Mouse (Mus musculus): ENCODE results near the gene Fbxo8. TPM values are rescaled to one million over a fixed set of nuclear protein-coding genes. Genes with fewer than 3 reads are reported as not detected.

The Fbxo8 gene
- polyA plus RNA-seq, 1 experiment from 2014 or later: 48.3 TPM

DNA sequence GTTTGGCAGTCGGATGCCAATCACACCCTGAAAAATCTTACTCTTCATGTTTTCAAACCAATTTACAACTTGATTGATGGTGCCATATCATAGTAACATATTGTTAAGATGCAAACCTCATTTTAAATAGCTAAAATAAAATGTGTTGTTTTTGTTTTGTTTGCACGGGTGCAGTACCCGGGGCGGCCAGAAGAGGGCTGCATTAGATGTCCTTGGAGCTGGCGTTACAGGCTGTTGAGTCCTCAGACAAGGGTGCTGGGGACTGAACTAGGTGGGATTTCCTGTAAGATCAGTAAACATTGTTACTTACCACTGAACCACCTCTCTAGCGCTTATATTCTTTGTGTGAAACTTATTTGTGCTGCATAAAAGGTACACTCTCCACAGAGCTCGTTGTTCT, 65.4 kb downstream of the Fbxo8 start:
- no peak overlapping the region for H3K4me2 ChIP-seq (ENCODE audit: low read depth, low read length)
- TF ChIP-seq CTCF (IDR thresholded peaks at IDR 0.05; ENCODE audit: low read depth) (peak; percentile 77), EP300 (IDR thresholded peaks at IDR 0.05; ENCODE audit: low read depth) (no peak)
- no peaks in the 10 kb centered on the region for H3K9me3 ChIP-seq (ENCODE audit: low read length)
- peak; percentile 59 for DNase-seq
- ATAC-seq: no peak
- no peaks in the 10 kb centered on the region for H3K36me3 ChIP-seq (replicated peaks; ENCODE audit: insufficient read depth, low read length)
- H3K4me1 ChIP-seq (ENCODE audit: insufficient read depth): no peaks in the 10 kb centered on the region
- H3K4me3 ChIP-seq (ENCODE audit: low read depth, low read length): no peak overlapping the region
- H3K27me3 ChIP-seq (ENCODE audit: insufficient read depth, low read length): peaks cover 20% of the 10 kb centered on the region
- WGBS (ENCODE audit: insufficient replicate concordance): 30% methylated on average over 7 of the region's 7 CpGs
- no peak overlapping the region for H3K27ac ChIP-seq (ENCODE audit: low read depth)
- H3K9ac ChIP-seq (replicated peaks): no peak overlapping the region

DNA sequence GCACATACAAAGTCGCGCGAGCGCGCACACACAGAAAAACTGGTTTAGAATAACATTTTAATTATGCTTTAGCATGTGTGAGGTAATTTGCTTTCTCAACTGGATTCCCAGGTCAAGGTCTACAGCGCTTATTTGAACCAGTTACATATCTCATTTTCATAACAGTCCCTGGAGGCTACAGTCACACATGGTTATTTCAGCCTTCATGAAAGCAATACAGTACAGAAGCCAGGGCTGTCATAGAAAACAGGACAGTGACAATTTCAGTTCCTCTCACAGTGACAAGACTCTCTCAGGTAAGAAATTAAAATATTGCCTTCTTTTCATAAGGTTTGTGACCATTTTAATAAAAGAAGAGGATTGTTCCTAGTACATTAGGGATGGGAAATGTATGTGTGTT, 66.4 kb downstream of the Fbxo8 start:
- Histone ChIP-seq H3K9ac (replicated peaks) (no peak overlapping the region), H3K36me3 (replicated peaks; ENCODE audit: insufficient read depth, low read length) (no peaks in the 10 kb centered on the region), H3K4me1 (ENCODE audit: insufficient read depth) (no peaks in the 10 kb centered on the region), H3K4me2 (ENCODE audit: low read depth, low read length) (no peak overlapping the region), H3K4me3 (ENCODE audit: low read depth, low read length) (no peak overlapping the region), H3K9me3 (ENCODE audit: low read length) (no peaks in the 10 kb centered on the region), H3K27ac (ENCODE audit: low read depth) (no peak overlapping the region), H3K27me3 (ENCODE audit: insufficient read depth, low read length) (peaks cover 25% of the 10 kb centered on the region)
- no peak for TF ChIP-seq EP300 (IDR thresholded peaks at IDR 0.05; ENCODE audit: low read depth)
- no peak for TF ChIP-seq CTCF (IDR thresholded peaks at IDR 0.05; ENCODE audit: low read depth)
- WGBS (ENCODE audit: insufficient replicate concordance): 94% methylated on average over 6 of the region's 6 CpGs
- DNase-seq (no peak), ATAC-seq (no peak)

DNA sequence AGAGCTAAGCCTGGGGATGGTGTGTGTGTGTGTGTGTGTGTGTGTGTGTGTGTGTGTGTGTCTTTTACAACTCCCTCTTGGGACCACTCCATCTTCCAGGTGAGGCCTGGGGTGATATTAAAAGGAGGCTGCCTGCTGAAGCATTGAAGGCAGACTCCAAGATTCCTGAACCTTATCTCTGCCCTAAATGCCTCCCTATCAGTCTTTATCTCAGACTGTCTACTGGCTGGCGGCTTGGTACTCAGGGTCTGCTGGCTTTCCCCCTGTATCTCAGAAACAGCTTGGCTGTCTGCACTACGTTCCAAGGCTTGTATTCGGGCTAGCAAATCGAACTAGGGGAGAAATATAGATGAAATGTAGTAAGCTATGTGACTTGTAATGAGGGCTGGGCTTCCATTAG, 68.2 kb downstream of the Fbxo8 start:
- WGBS (ENCODE audit: insufficient replicate concordance): 23% methylated on average over 4 of the region's 4 CpGs
- ATAC-seq: no peak

DNA sequence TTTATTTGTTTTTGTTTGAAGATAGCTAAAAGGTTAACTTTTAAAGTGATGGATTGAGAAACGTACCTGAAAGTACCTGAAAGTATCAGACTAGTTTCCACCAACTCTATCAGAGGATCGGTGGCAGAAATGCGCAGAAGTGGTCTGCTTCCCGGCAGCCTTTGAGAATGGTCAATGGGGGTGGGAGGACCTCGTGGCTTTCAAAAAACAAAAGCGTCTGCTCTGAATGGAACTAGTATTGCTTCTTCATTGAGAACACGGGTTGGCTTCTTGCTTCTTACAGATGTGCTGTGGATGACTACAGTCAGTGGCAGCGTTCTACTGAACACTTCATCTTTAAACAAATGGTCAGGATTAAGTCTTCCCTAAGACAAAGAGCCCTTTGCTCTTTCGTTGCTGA, 68.7 kb downstream of the Fbxo8 start:
- Histone ChIP-seq H3K4me2 (ENCODE audit: low read depth, low read length) (no peak overlapping the region), H3K4me3 (ENCODE audit: low read depth, low read length) (no peak overlapping the region), H3K9me3 (ENCODE audit: low read length) (no peaks in the 10 kb centered on the region), H3K4me1 (ENCODE audit: insufficient read depth) (no peaks in the 10 kb centered on the region; the same call in 1 of the 2 replicates), H3K27me3 (ENCODE audit: insufficient read depth, low read length) (peaks cover 41% of the 10 kb centered on the region), H3K9ac (replicated peaks) (no peak overlapping the region), H3K36me3 (replicated peaks; ENCODE audit: insufficient read depth, low read length) (no peaks in the 10 kb centered on the region), H3K27ac (ENCODE audit: low read depth) (no peak overlapping the region)
- WGBS (ENCODE audit: insufficient replicate concordance): 19% methylated on average over 9 of the region's 9 CpGs
- ATAC-seq (no peak), DNase-seq (no peak)
- TF ChIP-seq EP300 (IDR thresholded peaks at IDR 0.05; ENCODE audit: low read depth): no peak
- TF ChIP-seq CTCF (IDR thresholded peaks at IDR 0.05; ENCODE audit: low read depth): no peak

More for the DNA sequence above, 68.2 kb downstream of the Fbxo8 start:
- Histone ChIP-seq H3K27ac (ENCODE audit: low read depth) (no peak overlapping the region), H3K4me3 (ENCODE audit: low read depth, low read length) (no peak overlapping the region), H3K27me3 (ENCODE audit: insufficient read depth, low read length) (peaks cover 41% of the 10 kb centered on the region), H3K9me3 (ENCODE audit: low read length) (no peaks in the 10 kb centered on the region), H3K4me1 (ENCODE audit: insufficient read depth) (no peaks in the 10 kb centered on the region; the same call in 1 of the 2 replicates), H3K9ac (replicated peaks) (no peak overlapping the region), H3K4me2 (ENCODE audit: low read depth, low read length) (no peak overlapping the region), H3K36me3 (replicated peaks; ENCODE audit: insufficient read depth, low read length) (no peaks in the 10 kb centered on the region)
- DNase-seq: no peak
- TF ChIP-seq EP300 (IDR thresholded peaks at IDR 0.05; ENCODE audit: low read depth): no peak
- no peak for TF ChIP-seq CTCF (IDR thresholded peaks at IDR 0.05; ENCODE audit: low read depth)

DNA sequence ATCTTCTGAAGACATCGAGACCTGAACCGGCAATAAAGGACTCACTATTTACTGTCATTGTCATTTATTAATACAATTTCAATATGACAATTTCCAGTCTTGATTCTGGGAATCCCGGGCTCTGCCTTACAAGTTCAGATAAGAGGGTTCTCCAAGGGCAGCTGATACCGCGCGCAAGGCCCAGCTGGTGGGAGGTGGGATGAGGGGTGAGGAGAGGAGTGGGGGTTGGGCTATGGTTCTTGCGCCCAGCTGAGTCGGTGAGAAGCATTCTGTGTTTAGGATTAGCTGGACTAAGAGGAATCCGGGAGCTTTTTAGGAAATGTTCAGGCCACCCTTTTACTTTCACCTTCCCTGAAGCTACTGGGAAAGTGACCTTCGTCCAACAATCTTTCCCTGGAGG, 69.8 kb downstream of the Fbxo8 start:
- H3K9me3 ChIP-seq (ENCODE audit: low read length): no peaks in the 10 kb centered on the region
- no peak overlapping the region for H3K27ac ChIP-seq (ENCODE audit: low read depth)
- DNase-seq (no peak), ATAC-seq (no peak)
- H3K9ac ChIP-seq (replicated peaks): no peak overlapping the region
- H3K4me1 ChIP-seq (ENCODE audit: insufficient read depth): no peaks in the 10 kb centered on the region; the same call in 1 of the 2 replicates
- H3K27me3 ChIP-seq (ENCODE audit: insufficient read depth, low read length): peaks cover 41% of the 10 kb centered on the region
- H3K36me3 ChIP-seq (replicated peaks; ENCODE audit: insufficient read depth, low read length): no peaks in the 10 kb centered on the region
- H3K4me3 ChIP-seq (ENCODE audit: low read depth, low read length): no peak overlapping the region
- TF ChIP-seq CTCF (IDR thresholded peaks at IDR 0.05; ENCODE audit: low read depth) (no peak), EP300 (IDR thresholded peaks at IDR 0.05; ENCODE audit: low read depth) (no peak)
- peak overlapping the region; percentile 48; the same call in 1 of the 2 replicates for H3K4me2 ChIP-seq (ENCODE audit: low read depth, low read length)
- 10% methylated on average over 10 of the region's 10 CpGs for WGBS (ENCODE audit: insufficient replicate concordance)

DNA sequence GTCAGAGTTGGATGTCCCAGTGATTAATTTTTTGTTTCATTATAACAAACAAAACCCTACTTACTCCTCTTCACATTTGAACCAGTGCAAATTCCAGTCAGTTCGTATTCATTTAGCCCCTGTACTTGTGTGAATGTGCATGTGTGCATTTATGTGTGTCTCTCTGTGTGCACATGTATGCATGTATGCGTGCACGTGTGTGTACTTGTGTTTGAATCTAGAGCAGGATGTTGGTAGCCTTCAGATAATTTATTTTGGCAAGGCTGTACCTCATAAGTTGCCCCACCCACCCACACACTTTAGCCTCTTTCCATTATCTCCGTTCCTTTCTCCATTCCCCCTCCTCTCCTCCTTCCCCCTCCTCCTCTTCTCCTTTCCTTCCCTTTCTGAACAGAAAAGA, 70.2 kb downstream of the Fbxo8 start:
- H3K9me3 ChIP-seq (ENCODE audit: low read length): no peaks in the 10 kb centered on the region
- no peak overlapping the region for H3K27ac ChIP-seq (ENCODE audit: low read depth)
- no peaks in the 10 kb centered on the region for H3K36me3 ChIP-seq (replicated peaks; ENCODE audit: insufficient read depth, low read length)
- no peak for ATAC-seq
- no peak overlapping the region for H3K9ac ChIP-seq (replicated peaks)
- WGBS (ENCODE audit: insufficient replicate concordance): 28% methylated on average over 4 of the region's 4 CpGs
- TF ChIP-seq EP300 (IDR thresholded peaks at IDR 0.05; ENCODE audit: low read depth) (no peak), CTCF (IDR thresholded peaks at IDR 0.05; ENCODE audit: low read depth) (no peak)
- DNase-seq: no peak
- peaks cover 41% of the 10 kb centered on the region for H3K27me3 ChIP-seq (ENCODE audit: insufficient read depth, low read length)
- H3K4me2 ChIP-seq (ENCODE audit: low read depth, low read length): peak overlapping the region; percentile 48; the same call in 1 of the 2 replicates
- no peaks in the 10 kb centered on the region; the same call in 1 of the 2 replicates for H3K4me1 ChIP-seq (ENCODE audit: insufficient read depth)
- no peak overlapping the region for H3K4me3 ChIP-seq (ENCODE audit: low read depth, low read length)

Measured in liver, postnatal 0 days (tissue).